Mouse (Mus musculus) intestine, embryonic 14.5 days (tissue): ENCODE measurements at regions not wholly inside any gene's neighbourhood (a gene's known extent, or its start where the extent isn't known, plus 50 kb on each side); places are given as distances from the start of the nearest gene placed in this dataset.

Experiments
- ATAC-seq: fragments of 200-750 bp; cut with Nextera tagmentation; replicated peaks from 2 replicates; pipeline ENCODE4 v1.8.0; 2017; ENCODE audit warnings: low read depth, moderate number of reproducible peaks, moderate TSS enrichment, moderate library complexity; ENCODE audit not compliant: low FRiP score, low TSS enrichment
- DNase-seq: peaks from one replicate; pipeline ENCODE4 v3.0.0-alpha.2; 2018; ENCODE audit warnings: low spot score
- H3K27ac ChIP-seq: fragments of 300-500 bp; sonication (generic); 2 replicates; pipeline ENCODE4 v1.5.1; 2014; ENCODE audit warnings: low read depth, mild to moderate bottlenecking, control low read depth
- H3K27me3 ChIP-seq: fragments of 300-500 bp; sonication (generic); replicated peaks from 2 replicates; pipeline ENCODE4 v1.6.1; 2014; ENCODE audit warnings: low read length, control low read depth; ENCODE audit not compliant: control insufficient read depth, insufficient read depth
- H3K36me3 ChIP-seq: fragments of 300-500 bp; sonication (generic); 2 replicates; pipeline ENCODE4 v1.6.1; 2014; ENCODE audit warnings: low read length, control low read depth; ENCODE audit not compliant: control insufficient read depth, insufficient read depth
- H3K4me1 ChIP-seq: fragments of 300-500 bp; sonication (generic); replicated peaks from 2 replicates; pipeline ENCODE4 v1.6.1; 2014; ENCODE audit warnings: low read length, control low read depth, mixed read lengths; ENCODE audit not compliant: control insufficient read depth, insufficient read depth
- H3K4me2 ChIP-seq: fragments of 300-500 bp; sonication (generic); 2 replicates; pipeline ENCODE4 v1.6.1; 2014; ENCODE audit warnings: low read length
- H3K4me3 ChIP-seq: fragments of 300-500 bp; sonication (generic); 2 replicates; pipeline ENCODE4 v1.5.1; 2014; ENCODE audit warnings: low read depth, low read length, control low read depth, mixed read lengths
- H3K9ac ChIP-seq: fragments of 300-500 bp; sonication (generic); 2 replicates; pipeline ENCODE4 v1.6.1; 2014; ENCODE audit warnings: mild to moderate bottlenecking, low read length
- H3K9me3 ChIP-seq: fragments of 300-500 bp; sonication (generic); 2 replicates; pipeline ENCODE4 v1.6.1; 2016; ENCODE audit warnings: low read length, control low read depth; ENCODE audit not compliant: control insufficient read depth
- WGBS: fragments of 180-500 bp; shearing (Covaris S2); extraction: QIAGEN DNeasy Blood & Tissue Kit; methylation state at CpG from one replicate; pipeline ENCODE4 v1.1.7; 2014; 5-methylcytosine and 5-hydroxymethylcytosine counted together

GRCm38 (mm10) chr2:173397846-173398331, 121.6 kb upstream of the Pmepa1 start:
- H3K9me3 ChIP-seq, result no peaks in the 10 kb centered on the region
- peaks cover 5% of the 10 kb centered on the region; the same call in 1 of the 2 replicates for H3K4me1 ChIP-seq
- no peaks in the 10 kb centered on the region for H3K27me3 ChIP-seq
- H3K27ac ChIP-seq, result no peak overlapping the region
- H3K4me2 ChIP-seq, result no peak overlapping the region
- H3K9ac ChIP-seq, result no peak overlapping the region
- DNase-seq, result no peak
- no peak overlapping the region for H3K4me3 ChIP-seq
- no peaks in the 10 kb centered on the region for H3K36me3 ChIP-seq
- 96% methylated on average over 2 of the region's 2 CpGs for WGBS
- ATAC-seq, result no peak

DNA sequence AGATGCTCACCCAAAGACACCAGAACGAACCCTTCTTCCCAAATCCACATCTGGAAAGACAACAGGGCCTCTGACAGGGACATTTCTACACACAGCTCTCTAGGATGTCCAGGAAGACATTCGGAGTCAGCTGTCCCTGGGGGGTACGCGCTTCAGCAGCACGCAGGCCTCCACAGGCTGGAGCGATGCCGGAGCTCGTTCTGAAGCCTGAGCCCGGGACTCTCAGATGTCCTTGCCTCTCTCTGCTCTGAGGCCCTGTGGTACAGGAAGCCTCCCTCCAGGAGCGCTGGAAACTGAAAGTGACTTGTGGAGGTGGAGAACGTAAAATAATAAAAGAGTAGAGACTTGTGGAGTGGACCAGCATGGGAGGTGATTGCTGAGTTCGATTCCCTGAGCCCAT, 116.8 kb upstream of the 1700021F07Rik start:
- WGBS, result 70% methylated on average over 12 of the region's 12 CpGs
- Histone ChIP-seq H3K27ac (no peak overlapping the region), H3K4me2 (no peak overlapping the region), H3K9me3 (no peaks in the 10 kb centered on the region), H3K27me3 (no peaks in the 10 kb centered on the region), H3K9ac (no peak overlapping the region), H3K4me3 (no peak overlapping the region), H3K4me1 (peaks cover 8% of the 10 kb centered on the region; the same call in 1 of the 2 replicates), H3K36me3 (no peaks in the 10 kb centered on the region)
- no peak for DNase-seq
- no peak for ATAC-seq

DNA sequence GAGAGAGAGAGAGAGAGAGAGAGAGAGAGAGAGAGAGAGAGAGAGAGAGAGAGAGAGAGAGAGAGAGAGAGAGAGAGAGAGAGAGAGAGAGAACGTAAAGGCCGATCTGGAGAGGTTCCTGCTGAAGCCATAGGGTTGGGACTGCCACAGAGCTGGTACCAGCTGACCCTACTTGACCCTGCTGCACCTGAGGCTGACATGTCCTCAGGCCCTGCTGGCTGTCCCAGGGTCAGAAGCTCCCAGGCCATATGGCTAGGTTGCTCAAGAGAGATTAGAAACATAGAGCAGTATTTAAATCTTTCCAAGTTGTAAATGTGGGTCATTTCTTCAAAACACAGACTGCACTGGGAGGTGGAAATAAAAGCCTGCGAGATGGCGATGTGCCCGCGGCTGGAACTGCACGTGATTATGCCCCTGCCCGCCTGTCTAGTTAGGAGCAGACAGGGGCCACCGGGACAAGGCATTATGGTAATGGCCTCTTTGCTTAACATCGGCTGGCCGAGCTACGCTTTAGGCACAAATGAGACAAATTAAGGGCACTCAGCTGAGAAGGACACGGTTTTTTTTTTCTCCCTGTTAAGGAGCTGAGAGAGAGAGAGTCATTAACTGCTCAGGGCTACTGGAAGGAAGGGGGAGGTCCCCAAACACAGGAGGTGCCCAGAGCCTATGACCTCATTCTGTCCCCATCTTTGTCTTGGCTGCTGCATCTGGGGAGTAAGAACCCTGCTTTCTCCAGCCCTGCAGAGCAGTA, 115.9 kb upstream of the 1700021F07Rik start:
- H3K27me3 ChIP-seq, result no peaks in the 10 kb centered on the region
- H3K36me3 ChIP-seq, result no peaks in the 10 kb centered on the region
- no peak overlapping the region for H3K4me2 ChIP-seq
- no peak for ATAC-seq
- H3K4me3 ChIP-seq, result no peak overlapping the region
- H3K4me1 ChIP-seq, result peaks cover 8% of the 10 kb centered on the region; the same call in 1 of the 2 replicates
- H3K27ac ChIP-seq, result no peak overlapping the region
- H3K9me3 ChIP-seq, result no peaks in the 10 kb centered on the region
- 57% methylated on average over 13 of the region's 13 CpGs for WGBS
- DNase-seq, result no peak
- H3K9ac ChIP-seq, result no peak overlapping the region

DNA sequence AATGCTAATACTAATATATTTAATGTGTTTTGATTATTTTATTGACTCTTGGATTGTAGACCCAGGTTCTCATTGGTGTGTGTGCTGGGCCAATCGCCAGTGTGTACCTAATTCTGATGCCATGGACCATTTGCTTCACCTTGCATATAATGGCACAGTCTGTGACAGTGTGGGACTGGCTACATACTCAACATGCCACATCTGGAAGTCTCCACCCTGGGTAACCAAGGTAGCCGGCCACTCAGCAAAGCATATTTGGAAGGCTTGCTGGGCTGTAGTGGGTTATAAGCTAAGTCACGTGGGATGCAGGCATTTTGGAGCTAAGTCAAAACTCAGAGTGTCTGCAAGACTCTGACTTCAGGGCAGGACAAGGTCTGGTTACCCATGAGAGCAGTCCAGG, 115.3 kb upstream of the 1700021F07Rik start:
- DNase-seq (no peak), ATAC-seq (no peak)
- H3K4me1 ChIP-seq, result peaks cover 8% of the 10 kb centered on the region; the same call in 1 of the 2 replicates
- H3K9ac ChIP-seq, result no peak overlapping the region
- H3K36me3 ChIP-seq, result no peaks in the 10 kb centered on the region
- H3K9me3 ChIP-seq, result no peaks in the 10 kb centered on the region
- H3K4me3 ChIP-seq, result no peak overlapping the region
- WGBS, result 76% methylated on average over 3 of the region's 3 CpGs
- H3K4me2 ChIP-seq, result no peak overlapping the region
- no peak overlapping the region for H3K27ac ChIP-seq
- no peaks in the 10 kb centered on the region for H3K27me3 ChIP-seq

- Histone ChIP-seq H3K9me3 (no peaks in the 10 kb centered on the region), H3K4me3 (no peak overlapping the region), H3K4me2 (no peak overlapping the region), H3K27me3 (no peaks in the 10 kb centered on the region), H3K9ac (no peak overlapping the region), H3K4me1 (peaks cover 11% of the 10 kb centered on the region; the same call in 1 of the 2 replicates), H3K27ac (no peak overlapping the region), H3K36me3 (no peaks in the 10 kb centered on the region)
- no peak for DNase-seq
- WGBS, result 64% methylated on average over 5 of the region's 5 CpGs
- ATAC-seq, result no peak
Observed at GRCm38 (mm10) chr2:173408681-173409081, 113.7 kb upstream of the 1700021F07Rik start.

- H3K27me3 ChIP-seq, result no peaks in the 10 kb centered on the region
- H3K4me3 ChIP-seq, result no peak overlapping the region
- DNase-seq (no peak), ATAC-seq (peak; percentile 45; the same call in 1 of the 2 replicates)
- 39% methylated on average over 16 of the region's 16 CpGs for WGBS
- H3K9ac ChIP-seq, result no peak overlapping the region
- H3K4me1 ChIP-seq, result peaks cover 17% of the 10 kb centered on the region
- no peaks in the 10 kb centered on the region for H3K9me3 ChIP-seq
- H3K27ac ChIP-seq, result no peak overlapping the region
- no peak overlapping the region for H3K4me2 ChIP-seq
- no peaks in the 10 kb centered on the region for H3K36me3 ChIP-seq
Observed at GRCm38 (mm10) chr2:173409433-173409832, 113.0 kb upstream of the 1700021F07Rik start.

- no peak overlapping the region for H3K9ac ChIP-seq
- DNase-seq (no peak), ATAC-seq (no peak)
- no peaks in the 10 kb centered on the region for H3K9me3 ChIP-seq
- no peak overlapping the region for H3K27ac ChIP-seq
- 75% methylated on average over 18 of the region's 18 CpGs for WGBS
- H3K27me3 ChIP-seq, result no peaks in the 10 kb centered on the region
- H3K36me3 ChIP-seq, result no peaks in the 10 kb centered on the region
- no peak overlapping the region for H3K4me2 ChIP-seq
- peaks cover 15% of the 10 kb centered on the region for H3K4me1 ChIP-seq
- no peak overlapping the region for H3K4me3 ChIP-seq
Observed at GRCm38 (mm10) chr2:173413906-173414656, 108.3 kb upstream of the 1700021F07Rik start.

- H3K27me3 ChIP-seq, result no peaks in the 10 kb centered on the region
- no peak overlapping the region for H3K4me2 ChIP-seq
- no peak overlapping the region for H3K9ac ChIP-seq
- no peaks in the 10 kb centered on the region for H3K9me3 ChIP-seq
- 80% methylated on average over 7 of the region's 7 CpGs for WGBS
- H3K4me1 ChIP-seq, result peaks cover 9% of the 10 kb centered on the region
- no peak overlapping the region for H3K4me3 ChIP-seq
- no peak overlapping the region for H3K27ac ChIP-seq
- DNase-seq (no peak), ATAC-seq (no peak)
- no peaks in the 10 kb centered on the region for H3K36me3 ChIP-seq
Observed at GRCm38 (mm10) chr2:173415429-173415828, 107.0 kb upstream of the 1700021F07Rik start.
